Comparison of ENCODE assay signal across 22 mouse cellular contexts in genomic region chr16:57796321-57796720, GRCm38 (mm10). TPM values are rescaled to one million over a fixed set of nuclear protein-coding genes. Genes with fewer than 3 reads are reported as not detected.
DNase-seq lines count a peak whose midpoint lies in the region; ATAC-seq lines count a peak whose summit lies in the region.
"Had no signal": no experiment of that assay in that cellular context is flagged by ENCODE, and none has a peak within 500 bp of the region (broad histone marks: within the 10 kb centered on the region; RNA-seq: fewer than 3 reads in every experiment).

No protein-coding gene starts in this region.

- H3K27me3 ChIP-seq in forebrain, embryonic 12.5 days: no peaks in the 10 kb centered on the region
- H3K27me3 ChIP-seq: embryonic facial prominence, embryonic 13.5 days; heart, embryonic 15.5 days; hindbrain, embryonic 15.5 days; liver, embryonic 12.5 days; neural tube, embryonic 12.5 days had no signal

- H3K27ac ChIP-seq in forebrain, embryonic 12.5 days: no peak overlapping the region
- H3K27ac ChIP-seq: embryonic facial prominence, embryonic 13.5 days; heart, embryonic 15.5 days; hindbrain, embryonic 15.5 days; liver, embryonic 12.5 days; neural tube, embryonic 12.5 days had no signal

- no peaks in the 10 kb centered on the region for H3K36me3 ChIP-seq in forebrain, embryonic 12.5 days (replicated peaks)
- H3K36me3 ChIP-seq: embryonic facial prominence, embryonic 13.5 days; heart, embryonic 15.5 days; hindbrain, embryonic 15.5 days; liver, embryonic 12.5 days; neural tube, embryonic 12.5 days had no signal

- no peaks in the 10 kb centered on the region for H3K4me1 ChIP-seq in forebrain, embryonic 12.5 days
- H3K4me1 ChIP-seq: embryonic facial prominence, embryonic 13.5 days; heart, embryonic 15.5 days; hindbrain, embryonic 15.5 days; liver, embryonic 12.5 days; neural tube, embryonic 12.5 days had no signal

- no peaks in the 10 kb centered on the region for H3K9me3 ChIP-seq in forebrain, embryonic 12.5 days
- H3K9me3 ChIP-seq: embryonic facial prominence, embryonic 13.5 days; heart, embryonic 15.5 days; hindbrain, embryonic 15.5 days; liver, embryonic 12.5 days; neural tube, embryonic 12.5 days had no signal

- no peak overlapping the region for H3K4me3 ChIP-seq in forebrain, embryonic 12.5 days (replicated peaks)
- H3K4me3 ChIP-seq: embryonic facial prominence, embryonic 13.5 days; heart, embryonic 15.5 days; hindbrain, embryonic 15.5 days; liver, embryonic 12.5 days; neural tube, embryonic 12.5 days had no signal

- DNase-seq in gastrocnemius, postnatal 14 days: peak; percentile 8
- DNase-seq in gastrocnemius, adult 18-20 months (ENCODE audit: low spot score): no peak
- DNase-seq in kidney, postnatal 4 days: peak; percentile 30 to 41
- no peak for DNase-seq in kidney, adult 8-10 months
- peak; percentile 37 for DNase-seq in brain, adult 2 months (ENCODE audit: low read depth, low spot score)
- DNase-seq in cerebellum, adult 9-11 months: peak; percentile 51
- DNase-seq: adrenal gland, postnatal 10 days; forebrain, postnatal 0 days; gastrocnemius, postnatal 25 days; kidney, adult 11 months; layer of hippocampus, postnatal 36 days; spleen, adult 18-20 months had no signal

- 64% methylated on average over 6 of the region's 6 CpGs for WGBS in forebrain, embryonic 12.5 days

- H3K4me2 ChIP-seq in forebrain, embryonic 12.5 days: no peak overlapping the region
- H3K4me2 ChIP-seq: embryonic facial prominence, embryonic 13.5 days; heart, embryonic 15.5 days; hindbrain, embryonic 15.5 days; liver, embryonic 12.5 days; neural tube, embryonic 12.5 days had no signal

- H3K9ac ChIP-seq in forebrain, embryonic 12.5 days: no peak overlapping the region
- H3K9ac ChIP-seq: embryonic facial prominence, embryonic 13.5 days; forebrain, postnatal 0 days; heart, embryonic 15.5 days; hindbrain, embryonic 15.5 days; liver, embryonic 12.5 days; neural tube, embryonic 12.5 days had no signal

- no peak for ATAC-seq in forebrain, embryonic 12.5 days (ENCODE audit: low FRiP score)
- ATAC-seq in megakaryocyte progenitor cell, adult 5-6 weeks (replicated peaks; ENCODE audit: poor library complexity): no peak
- ATAC-seq: forebrain, postnatal 0 days; liver, embryonic 12.5 days had no signal

- intact Hi-C loops in gastrocnemius, postnatal 14 days (cut with DNase I; ENCODE audit: low total_unique reads): no loop called here

RNA-seq across cellular contexts. Expression of gene Col8a1, which starts 41.8 kb away (rescaled TPM):
- total RNA-seq in gastrocnemius, postnatal 14 days (2021): 1 to 10 TPM; 4.8 to 7.8 TPM
- total RNA-seq in gastrocnemius, adult 18-20 months (2021): 1 to 10 TPM; 2.0 to 2.5 TPM
- polyA plus RNA-seq in forebrain, embryonic 12.5 days (2016; fragmentation: Nextera tagmentation; extraction: Ambion mirVana): 7.0 and 9.3 TPM in 2 replicates
- not detected in 2 replicates for total RNA-seq in megakaryocyte progenitor cell, adult 5-6 weeks (2015)
- total RNA-seq in megakaryocyte progenitor cell, adult 5-6 weeks (2017): not detected in 2 replicates
- total RNA-seq: megakaryocyte-erythroid progenitor cell, adult 5-6 weeks; MEL; monocyte, adult 5-6 weeks had no signal

Comparison
In these comparisons a context has a peak if more than half of its experiments do, and no peak if none do; other contexts are left out.
1. DNase-seq: peak in gastrocnemius, postnatal 14 days (single experiment), kidney, postnatal 4 days (2 of 2), brain, adult 2 months (single experiment) and cerebellum, adult 9-11 months (single experiment); none in gastrocnemius, adult 18-20 months (single experiment) and kidney, adult 8-10 months (0 of 2).